Mouse (Mus musculus): ENCODE results near the gene Hypk. TPM values are rescaled to one million over a fixed set of nuclear protein-coding genes. Genes with fewer than 3 reads are reported as not detected.
"Not testable (repeated sequence)": the region's sequence is repeated elsewhere in the genome, so short reads cannot be mapped to it uniquely, and the experiment has no call there.

Hypk gene
- polyA plus RNA-seq, 1 experiment from 2014 or later, result 101 TPM

DNA sequence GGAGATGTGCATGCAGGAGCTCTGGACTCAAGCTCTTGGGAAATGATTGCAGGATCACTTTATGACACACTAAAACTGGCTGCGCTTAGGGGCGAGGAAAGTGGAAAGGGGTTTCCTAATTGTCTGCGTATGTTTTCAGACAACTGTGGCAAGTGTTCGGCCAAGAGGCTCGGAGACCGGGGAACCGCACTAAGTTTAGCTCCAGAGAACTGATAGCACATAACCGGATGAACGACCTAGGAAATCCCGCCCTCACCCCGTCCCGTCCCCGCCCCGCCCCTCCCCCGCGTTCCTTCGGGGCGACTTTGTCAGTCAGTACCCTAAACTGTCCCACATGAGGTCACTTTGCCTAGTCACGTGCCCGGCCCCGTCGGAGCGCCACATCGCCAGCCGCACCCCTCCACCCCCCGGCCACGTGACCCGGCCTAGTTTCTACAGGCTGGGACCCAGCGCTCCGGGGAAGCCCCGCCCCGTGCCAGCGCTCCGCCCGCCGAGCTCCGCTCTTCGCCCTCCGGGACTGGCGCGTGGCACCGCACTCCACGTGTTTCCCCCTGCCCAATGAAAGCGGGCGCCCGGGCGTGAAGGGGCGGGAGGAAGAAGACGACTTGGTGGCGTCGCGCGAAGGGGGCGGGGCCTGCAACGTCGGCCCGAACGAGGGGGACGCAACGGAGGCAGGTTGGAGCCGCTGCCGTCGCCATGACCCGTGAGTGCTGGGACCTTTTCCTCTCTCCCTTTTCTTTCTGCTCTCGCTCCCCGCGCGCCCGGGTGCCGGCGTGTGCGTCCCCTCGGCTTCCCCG is 4.2 kb upstream of the Hypk start, which contains the start of gene Serf2:
TSS of gene Serf2 (plus strand) at position 457 of the 797 bp plus-strand sequence.
- ATAC-seq, result peak; percentile 98
- under 1% methylated on average over 64 of the region's 74 CpGs for WGBS
- Histone ChIP-seq H3K27ac (peak within 1 kb of the TSS; percentile 98), H3K9ac (peak within 1 kb of the TSS; percentile 99), H3K4me2 (replicated peaks) (peak within 1 kb of the TSS; percentile 86), H3K36me3 (peaks cover 9% of the 10 kb centered on the region), H3K4me1 (replicated peaks) (peaks cover 12% of the 10 kb centered on the region; the same call in 1 of the 2 replicates), H3K27me3 (replicated peaks) (no peaks in the 10 kb centered on the region), H3K4me3 (replicated peaks) (peak within 1 kb of the TSS; percentile 100), H3K9me3 (no peaks in the 10 kb centered on the region)

DNA sequence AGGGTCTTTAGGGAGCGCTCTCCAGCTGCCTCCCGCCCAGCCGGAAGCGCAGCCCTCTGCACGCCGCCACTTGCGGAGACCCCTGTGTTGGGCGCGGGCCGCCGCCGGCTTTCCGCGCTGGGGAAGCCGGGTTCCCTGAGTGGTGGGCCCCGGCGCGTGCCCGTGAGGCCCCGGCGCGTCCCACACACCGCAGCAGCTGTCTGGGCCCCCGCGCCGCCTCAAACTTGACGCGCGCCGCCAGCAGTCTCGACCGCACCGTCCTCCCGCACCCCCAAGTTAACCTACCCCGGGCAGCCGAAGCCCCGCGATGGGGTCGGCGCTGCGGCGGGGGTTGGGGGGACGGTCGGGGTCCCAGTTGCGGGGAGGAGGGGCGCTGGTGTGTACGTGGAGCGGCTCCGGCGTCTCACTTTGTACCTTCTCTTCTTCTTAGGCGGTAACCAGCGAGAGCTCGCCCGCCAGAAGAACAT is 3.5 kb upstream of the Hypk start:
- ATAC-seq, result peak; percentile 42

DNA sequence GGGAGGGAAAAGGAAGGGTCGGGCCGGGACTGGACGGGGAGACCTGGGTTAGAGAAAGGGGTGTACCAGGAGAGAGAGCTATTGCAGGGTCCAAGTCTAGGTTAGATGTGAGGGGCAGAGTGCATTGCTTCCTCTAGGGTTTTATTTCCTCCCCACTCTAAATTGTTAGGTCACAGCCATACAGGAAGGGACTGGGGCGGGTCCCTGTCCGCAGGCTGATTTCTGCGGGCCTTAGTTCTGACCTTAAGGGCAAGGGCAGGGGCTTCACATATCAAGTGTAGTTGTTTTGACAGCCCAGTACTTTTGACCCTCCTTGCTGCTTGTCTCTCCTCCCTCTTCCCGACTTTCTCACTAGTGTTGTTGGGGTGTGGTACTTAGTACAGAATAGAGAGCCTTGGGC is 3.0 kb upstream of the Hypk start:
- H3K27ac ChIP-seq, result peak overlapping the region; percentile 98
- no peaks in the 10 kb centered on the region for H3K27me3 ChIP-seq (replicated peaks)
- H3K4me3 ChIP-seq (replicated peaks), result peak overlapping the region; percentile 100
- no peaks in the 10 kb centered on the region for H3K9me3 ChIP-seq
- peak overlapping the region; percentile 99 for H3K9ac ChIP-seq
- 0% methylated on average over 7 of the region's 7 CpGs for WGBS
- no peak for ATAC-seq
- H3K36me3 ChIP-seq, result peaks cover 9% of the 10 kb centered on the region
- peaks cover 12% of the 10 kb centered on the region; the same call in 1 of the 2 replicates for H3K4me1 ChIP-seq (replicated peaks)
- H3K4me2 ChIP-seq (replicated peaks), result peak overlapping the region; percentile 86

More for the DNA sequence above, 3.5 kb upstream of the Hypk start:
- peak overlapping the region; percentile 98 for H3K27ac ChIP-seq
- peaks cover 9% of the 10 kb centered on the region for H3K36me3 ChIP-seq
- H3K27me3 ChIP-seq (replicated peaks), result no peaks in the 10 kb centered on the region
- H3K9ac ChIP-seq, result peak overlapping the region; percentile 99
- H3K4me1 ChIP-seq (replicated peaks), result peaks cover 12% of the 10 kb centered on the region; the same call in 1 of the 2 replicates
- WGBS, result under 1% methylated on average over 54 of the region's 54 CpGs
- no peaks in the 10 kb centered on the region for H3K9me3 ChIP-seq
- H3K4me2 ChIP-seq (replicated peaks), result peak overlapping the region; percentile 86
- peak overlapping the region; percentile 100 for H3K4me3 ChIP-seq (replicated peaks)

DNA sequence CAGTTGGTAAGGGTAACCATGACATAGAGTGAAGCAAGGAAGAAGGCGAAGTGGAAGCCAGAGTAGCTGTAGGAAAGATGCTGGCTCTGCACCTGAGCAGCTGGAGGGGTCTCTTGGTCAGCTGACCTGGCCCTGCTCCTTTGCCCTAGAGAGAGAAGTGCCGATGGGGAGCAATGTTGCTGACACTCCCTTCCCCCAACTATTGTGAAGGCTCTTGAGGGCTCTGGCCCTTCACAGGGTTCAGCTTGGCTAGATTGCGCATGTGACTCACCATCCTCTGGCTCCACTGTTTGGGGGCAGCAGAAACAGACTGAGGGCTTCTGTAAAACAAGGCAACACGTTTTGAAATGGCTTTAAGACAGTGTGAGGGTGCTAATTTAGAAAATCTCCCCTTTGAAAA is 729 bp upstream of the Hypk start:
- Histone ChIP-seq H3K4me1 (replicated peaks) (peaks cover 12% of the 10 kb centered on the region; the same call in 1 of the 2 replicates), H3K4me2 (replicated peaks) (no peak overlapping the region), H3K4me3 (replicated peaks) (no peak overlapping the region), H3K9ac (no peak overlapping the region), H3K27ac (no peak overlapping the region), H3K36me3 (peaks cover 9% of the 10 kb centered on the region), H3K9me3 (no peaks in the 10 kb centered on the region), H3K27me3 (replicated peaks) (no peaks in the 10 kb centered on the region)
- ATAC-seq, result no peak
- 75% methylated on average over 4 of the region's 4 CpGs for WGBS

DNA sequence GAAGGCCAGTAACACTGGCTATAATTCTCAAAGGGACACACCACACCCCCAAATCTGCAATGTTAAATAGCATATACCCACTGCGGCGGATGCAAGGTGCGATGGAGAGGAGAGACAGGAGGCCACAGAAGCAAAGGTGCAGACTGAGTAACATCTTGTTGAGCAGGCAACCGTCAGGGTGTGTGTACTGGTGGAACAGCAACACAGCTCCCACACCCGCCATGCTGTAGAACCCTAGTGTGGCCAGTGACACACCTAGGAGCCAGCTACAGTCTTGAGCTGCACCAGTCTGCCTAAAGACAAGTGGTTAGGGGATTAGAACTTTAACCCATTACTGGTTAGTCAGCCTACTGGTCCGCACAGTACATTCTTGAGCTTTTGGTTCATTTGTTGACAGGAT is 827 bp downstream of the Hypk start:
- Histone ChIP-seq H3K9ac (no peak overlapping the region), H3K4me1 (replicated peaks) (peaks cover 14% of the 10 kb centered on the region; the same call in 1 of the 2 replicates), H3K4me2 (replicated peaks) (no peak overlapping the region), H3K9me3 (no peaks in the 10 kb centered on the region), H3K36me3 (peaks cover 9% of the 10 kb centered on the region), H3K4me3 (replicated peaks) (no peak overlapping the region), H3K27ac (no peak overlapping the region), H3K27me3 (replicated peaks) (no peaks in the 10 kb centered on the region)
- 78% methylated on average over 6 of the region's 6 CpGs for WGBS
- no peak for ATAC-seq

DNA sequence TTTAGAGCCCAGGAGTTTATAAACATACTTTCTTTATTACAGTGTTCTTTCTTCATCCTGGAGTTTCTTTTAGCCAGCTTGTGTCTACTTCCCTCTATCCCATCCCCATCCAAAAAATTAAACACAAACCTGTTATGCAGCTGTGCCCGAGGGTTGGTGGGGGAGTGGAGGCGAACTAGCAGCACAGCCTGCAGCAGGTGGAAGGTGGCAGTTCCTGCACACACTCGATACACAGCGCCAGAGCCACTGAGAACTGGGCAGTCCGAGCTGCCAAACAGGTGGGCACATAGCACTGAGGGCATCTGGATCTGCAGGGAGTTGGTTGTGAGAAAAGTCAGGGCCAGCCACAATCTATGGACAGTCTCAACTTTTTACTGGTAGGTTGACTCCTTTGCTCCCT is 2.4 kb downstream of the Hypk start:
- Histone ChIP-seq H3K9ac (no peak overlapping the region), H3K4me1 (replicated peaks) (peaks cover 14% of the 10 kb centered on the region; the same call in 1 of the 2 replicates), H3K4me3 (replicated peaks) (no peak overlapping the region), H3K27me3 (replicated peaks) (no peaks in the 10 kb centered on the region), H3K9me3 (no peaks in the 10 kb centered on the region), H3K36me3 (peaks cover 9% of the 10 kb centered on the region), H3K27ac (no peak overlapping the region), H3K4me2 (replicated peaks) (no peak overlapping the region)
- 78% methylated on average over 5 of the region's 5 CpGs for WGBS
- no peak for ATAC-seq

DNA sequence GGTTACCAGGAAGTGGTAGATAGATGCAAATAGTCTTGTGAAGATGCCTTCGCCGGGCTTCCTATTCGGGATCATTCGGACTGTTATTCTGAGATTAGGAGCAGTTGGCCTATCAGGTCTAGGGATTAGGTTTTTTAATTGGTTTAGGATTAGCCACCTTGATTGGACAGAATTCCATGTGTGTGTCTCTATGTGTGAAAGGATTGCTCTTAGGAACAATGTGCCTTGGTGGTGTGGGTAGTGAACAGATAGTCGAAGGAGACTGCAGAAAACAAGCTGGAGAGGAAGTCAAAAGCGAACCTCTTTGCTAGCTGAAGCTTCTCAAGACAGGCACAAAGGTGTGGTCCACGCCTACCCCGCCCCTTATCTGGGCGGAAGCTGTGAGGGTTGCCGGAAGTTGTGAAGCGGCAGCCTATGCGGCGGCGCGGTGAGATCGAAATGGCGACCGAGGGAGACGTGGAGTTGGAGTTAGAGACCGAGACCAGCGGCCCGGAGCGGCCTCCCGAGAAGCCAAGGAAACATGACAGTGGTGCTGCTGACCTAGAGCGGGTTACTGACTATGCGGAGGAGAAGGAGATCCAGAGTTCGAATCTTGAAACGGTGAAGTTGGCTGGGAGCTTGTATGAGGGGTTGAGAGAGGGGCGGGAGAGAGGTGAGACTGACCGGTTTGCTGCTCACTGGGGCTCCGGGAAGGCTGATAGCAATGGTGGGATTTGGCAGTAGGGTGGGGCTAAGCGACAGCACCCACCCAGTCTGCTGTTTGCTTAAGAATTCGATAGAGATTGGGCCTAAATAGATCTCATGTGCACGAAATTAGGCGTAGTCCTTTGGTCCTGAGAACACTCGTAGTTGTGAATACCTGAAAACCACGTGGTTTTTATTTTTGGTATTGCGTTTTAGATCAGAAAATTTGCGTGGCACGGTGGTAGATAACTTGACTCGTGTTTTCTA is 3.9 kb downstream of the Hypk start, which contains the start of gene Serinc4:
TSS of gene Serinc4 (minus strand) at position 90 of the 951 bp plus-strand sequence.
- H3K9me3 ChIP-seq, result no peaks in the 10 kb centered on the region
- ATAC-seq, result peak; percentile 95
- H3K4me3 ChIP-seq (replicated peaks), result peak within 1 kb of the TSS; percentile 71
- peak within 1 kb of the TSS; percentile 64 for H3K9ac ChIP-seq
- H3K4me1 ChIP-seq (replicated peaks), result peaks cover 10% of the 10 kb centered on the region; the same call in 1 of the 2 replicates
- 4% methylated on average over 41 of the region's 41 CpGs for WGBS
- H3K36me3 ChIP-seq, result peaks cover 9% of the 10 kb centered on the region; the same call in 1 of the 2 replicates
- peak within 1 kb of the TSS; percentile 75 for H3K27ac ChIP-seq
- peak within 1 kb of the TSS; percentile 55 for H3K4me2 ChIP-seq (replicated peaks)
- no peaks in the 10 kb centered on the region for H3K27me3 ChIP-seq (replicated peaks)

DNA sequence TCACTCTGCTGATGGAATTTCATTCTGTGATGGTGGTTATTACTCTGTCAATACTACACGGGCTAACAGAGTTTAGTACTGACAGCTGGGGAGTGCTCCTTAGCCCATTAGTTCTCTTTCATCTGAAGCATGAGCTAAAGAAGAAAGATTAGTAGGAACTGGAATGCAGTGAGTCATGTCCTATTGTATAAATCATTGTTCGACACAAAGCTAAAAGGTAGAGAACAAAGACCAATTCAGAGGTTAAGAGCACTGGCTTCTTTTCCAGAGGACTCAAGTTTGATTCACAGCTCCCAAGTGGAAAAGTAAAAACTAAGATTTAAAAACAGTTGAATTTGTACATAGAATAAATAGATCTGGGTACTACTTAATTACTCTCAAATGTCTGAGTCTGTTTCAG is 7.0 kb downstream of the Hypk start:
- no peaks in the 10 kb centered on the region for H3K27me3 ChIP-seq (replicated peaks)
- no peaks in the 10 kb centered on the region for H3K9me3 ChIP-seq
- H3K4me3 ChIP-seq (replicated peaks), result no peak overlapping the region
- no peaks in the 10 kb centered on the region for H3K36me3 ChIP-seq
- H3K4me1 ChIP-seq (replicated peaks), result 0 out of 2 replicates have a peak, but pooled peaks cover 7% of the 10 kb centered on the region
- 55% methylated on average over 2 of the region's 2 CpGs for WGBS
- no peak overlapping the region for H3K9ac ChIP-seq
- no peak for ATAC-seq
- no peak overlapping the region for H3K27ac ChIP-seq
- H3K4me2 ChIP-seq (replicated peaks), result no peak overlapping the region

DNA sequence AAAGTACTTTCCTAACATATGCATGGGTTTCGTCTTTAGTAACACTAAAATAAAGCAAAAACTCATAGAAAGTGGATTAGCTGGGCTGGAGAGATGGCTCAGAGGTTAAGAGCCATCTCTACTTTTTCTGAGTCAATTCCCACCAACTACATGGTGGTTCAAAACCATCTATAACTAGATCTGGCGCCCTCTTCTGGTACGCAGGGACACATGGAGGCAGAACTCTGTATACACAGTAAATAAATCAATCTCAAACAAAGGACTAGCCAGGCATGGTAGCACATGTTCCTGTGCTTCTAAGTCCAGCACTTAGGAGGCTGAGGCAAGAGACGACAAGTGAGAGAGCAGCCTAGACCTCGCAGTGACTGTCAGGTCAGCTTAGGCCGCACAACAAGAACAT is 15.9 kb downstream of the Hypk start:
- 70% methylated on average over 2 of the region's 6 CpGs for WGBS

DNA sequence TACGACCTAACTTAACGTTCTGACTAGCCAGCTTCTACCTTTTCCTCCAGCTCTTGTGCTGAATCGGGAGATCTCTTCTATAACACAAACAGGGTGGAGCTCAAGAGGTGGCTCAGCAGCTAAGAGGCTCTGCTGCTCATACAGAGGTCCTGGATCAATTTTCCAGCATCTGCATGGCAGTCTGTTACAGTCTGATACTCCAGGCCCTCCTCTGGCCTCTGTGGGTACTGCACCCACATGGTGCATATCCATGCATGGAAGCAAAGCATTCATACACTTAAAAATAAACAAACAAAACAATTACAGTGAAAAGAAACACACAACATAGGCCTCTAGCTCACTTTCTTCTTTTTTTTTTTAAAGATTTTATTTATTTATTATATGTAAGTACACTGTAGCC is 19.7 kb downstream of the Hypk start:
- H3K4me1 ChIP-seq (replicated peaks); ATAC-seq; H3K4me3 ChIP-seq (replicated peaks); H3K27ac ChIP-seq; H3K27me3 ChIP-seq (replicated peaks); H3K9me3 ChIP-seq; H3K9ac ChIP-seq; H3K36me3 ChIP-seq: not testable (repeated sequence)
- 100% methylated on average over 3 of the region's 3 CpGs for WGBS
- peak overlapping the region; percentile 75 for H3K4me2 ChIP-seq (replicated peaks)

More for the DNA sequence above, 15.9 kb downstream of the Hypk start:
- H3K4me1 ChIP-seq (replicated peaks); H3K27me3 ChIP-seq (replicated peaks); H3K27ac ChIP-seq; H3K4me3 ChIP-seq (replicated peaks); H3K9ac ChIP-seq; ATAC-seq; H3K9me3 ChIP-seq; H3K4me2 ChIP-seq (replicated peaks); H3K36me3 ChIP-seq: not testable (repeated sequence)

DNA sequence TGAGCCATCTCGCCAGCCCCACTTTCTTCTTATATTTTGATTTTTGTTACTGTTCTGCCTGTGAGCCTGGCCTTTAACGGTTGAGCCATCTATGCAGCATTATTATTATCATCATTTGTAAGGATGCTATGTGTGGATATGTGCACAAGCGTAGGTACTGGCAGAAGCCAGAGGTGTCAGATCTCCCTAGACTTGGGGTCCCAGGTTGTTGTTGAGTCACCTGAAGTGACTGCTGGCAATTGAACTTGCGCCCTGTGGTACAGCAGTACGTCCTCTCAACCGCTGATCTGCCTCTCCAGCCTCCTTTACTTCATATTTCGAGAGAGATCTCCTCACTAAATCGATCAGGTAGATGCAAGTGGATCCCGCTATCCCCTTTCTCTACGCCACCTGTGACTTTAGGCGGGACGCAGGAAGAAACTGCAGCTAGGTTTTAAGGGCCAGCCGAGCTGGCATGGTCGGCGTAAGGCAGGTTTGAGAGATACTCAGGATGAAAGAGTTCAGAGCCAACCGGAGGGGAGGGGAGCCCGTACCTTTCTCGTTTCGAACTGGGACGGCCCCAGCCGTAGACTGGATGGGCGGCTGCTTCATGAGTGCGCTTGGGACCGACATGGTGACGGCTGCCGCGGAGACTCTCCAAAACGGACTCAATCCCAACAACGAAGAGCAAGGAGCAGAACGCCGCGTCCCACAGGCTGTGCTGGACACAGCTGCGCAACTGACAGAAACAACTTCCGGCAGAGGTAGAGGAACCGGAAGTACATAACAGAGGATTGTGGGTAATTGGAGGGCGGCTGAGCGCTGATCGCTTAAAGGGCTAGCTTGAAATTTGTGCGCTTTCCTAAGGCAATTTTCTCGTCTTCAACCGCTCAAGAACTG is 20.4 kb downstream of the Hypk start, which contains the start of gene Mfap1b:
TSS of gene Mfap1b (minus strand) at position 767 of the 879 bp plus-strand sequence.
- Histone ChIP-seq H3K4me3 (replicated peaks) (peak within 1 kb of the TSS; percentile 58), H3K9ac (peak within 1 kb of the TSS; percentile 63), H3K4me2 (replicated peaks) (peak within 1 kb of the TSS; percentile 75)
- H3K9me3 ChIP-seq; H3K36me3 ChIP-seq; H3K27ac ChIP-seq; H3K27me3 ChIP-seq (replicated peaks); H3K4me1 ChIP-seq (replicated peaks): not testable (repeated sequence)
- peak; percentile 97 for ATAC-seq
- WGBS, result 5% methylated on average over 41 of the region's 41 CpGs

Data from intestine, embryonic 15.5 days (tissue).